Mouse (Mus musculus) testis, adult 2 months (tissue): ENCODE measurements around the gene Slc25a40.

Experiments
- CTCF ChIP-seq: fragments of 200-500 bp; IDR thresholded peaks from 2 replicates; pipeline ENCODE4 v1.5.1; 2012; ENCODE audit warnings: low read depth, mild to moderate bottlenecking, inconsistent platforms, low read length, moderate library complexity; ENCODE audit not compliant: control insufficient read depth, insufficient read depth, insufficient replicate concordance
- POLR2A ChIP-seq: fragments of 200-500 bp; IDR thresholded peaks from 2 replicates; pipeline ENCODE4 v1.6.1; 2012; ENCODE audit warnings: low read depth, mild to moderate bottlenecking, inconsistent platforms, low read length, moderate library complexity; ENCODE audit not compliant: control insufficient read depth

GRCm38 (mm10) chr5:8424116-8424515 lies 1.5 kb downstream of the Slc25a40 start:
- TF ChIP-seq CTCF (no peak), POLR2A (no peak)
